Mouse (Mus musculus) embryo, embryonic 10.5 days (tissue): ENCODE measurements at regions not wholly inside any gene's neighbourhood (a gene's known extent, or its start where the extent isn't known, plus 50 kb on each side); places are given as distances from the start of the nearest gene placed in this dataset.

ENCODE experiments used
- DNase-seq: peaks from one replicate; pipeline ENCODE4 v3.0.0-alpha.2; 2015; ENCODE audit warnings: low spot score

DNA sequence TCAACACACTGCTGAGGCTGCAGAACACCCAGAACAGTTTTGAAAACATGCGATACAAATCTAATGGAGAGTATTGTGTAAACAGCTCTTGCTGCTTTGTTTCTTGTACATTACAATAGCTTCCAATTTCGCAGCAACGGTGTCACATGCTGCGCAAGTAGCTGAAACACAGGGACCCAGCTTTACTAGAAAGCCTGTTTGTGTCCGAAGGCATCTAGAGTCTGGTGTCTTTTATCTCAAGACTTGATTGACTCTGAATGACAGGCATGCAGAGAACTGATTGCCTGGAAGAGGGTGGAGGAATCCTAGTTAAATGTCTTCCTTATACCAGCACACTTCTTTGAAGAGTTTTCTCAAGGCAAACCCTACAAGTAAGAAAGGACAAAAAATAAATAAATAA is 66.1 kb upstream of the Fgf10 start:
- DNase-seq = no peak

DNA sequence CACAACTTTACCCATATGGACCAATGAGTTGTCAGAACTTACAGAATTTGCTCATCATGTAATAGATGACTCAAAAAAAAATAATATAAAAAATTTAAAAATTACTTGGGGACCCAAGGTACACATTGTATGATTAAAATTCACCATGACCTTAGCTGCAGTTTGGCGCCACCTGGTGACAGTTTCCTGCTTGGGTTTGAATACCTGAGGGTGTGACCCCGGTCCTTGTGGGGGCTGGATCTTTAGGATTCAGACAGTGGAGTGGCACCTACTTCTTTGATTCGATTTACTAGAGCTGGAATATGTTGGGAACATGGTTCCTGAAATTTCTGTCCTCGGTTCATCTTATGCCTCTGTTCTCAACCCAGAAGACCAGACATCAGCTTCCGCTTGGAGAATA is 72.7 kb upstream of the Fgf10 start:
- DNase-seq = peak; percentile 17

DNA sequence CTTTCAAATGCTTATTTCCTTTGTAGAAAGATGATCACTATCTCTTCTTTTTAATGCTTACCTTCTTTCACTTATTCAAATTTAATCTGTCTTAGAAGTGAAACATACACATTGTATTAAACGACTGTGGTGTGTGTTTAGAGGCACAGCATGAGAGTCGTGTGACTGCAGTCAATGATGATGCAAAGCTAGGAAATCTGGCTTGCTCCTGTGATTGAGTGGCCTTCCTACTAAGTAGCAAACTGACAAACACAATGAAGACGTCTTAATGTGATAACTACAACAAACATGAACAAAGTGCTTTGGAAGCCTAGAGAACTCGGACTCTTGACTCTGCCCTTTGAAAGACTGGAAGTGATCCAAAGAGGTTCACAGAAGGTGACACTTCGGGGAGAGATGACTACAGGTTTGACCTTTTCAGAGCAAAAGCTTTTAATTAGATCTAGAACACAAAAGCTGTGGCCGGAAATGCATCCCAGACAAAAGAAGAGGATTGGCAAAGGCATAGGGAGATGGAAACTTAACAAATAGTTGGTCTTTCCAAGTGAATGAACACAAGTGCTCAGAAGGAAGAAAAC is 73.3 kb upstream of the Fgf10 start:
- no peak for DNase-seq

DNA sequence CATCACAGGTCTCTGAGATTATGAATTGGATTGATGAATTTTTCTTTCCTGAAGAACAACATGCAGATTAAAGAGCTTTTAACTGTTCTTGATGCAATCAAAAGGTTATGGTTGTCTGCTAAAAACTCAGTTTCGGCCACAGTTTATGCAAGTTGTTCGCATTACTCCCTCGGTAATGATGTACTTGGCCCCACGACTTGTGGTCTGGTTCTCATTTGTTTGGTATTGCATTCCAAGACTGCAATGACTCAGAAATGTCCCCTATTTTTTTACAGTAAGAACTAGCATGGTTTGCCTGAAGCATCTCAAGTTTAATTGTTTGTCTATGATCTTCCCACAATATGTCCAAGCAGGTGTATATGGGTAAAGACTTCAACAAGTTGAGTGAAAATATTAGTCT is 77.5 kb upstream of the Fgf10 start:
- DNase-seq = no peak

DNA sequence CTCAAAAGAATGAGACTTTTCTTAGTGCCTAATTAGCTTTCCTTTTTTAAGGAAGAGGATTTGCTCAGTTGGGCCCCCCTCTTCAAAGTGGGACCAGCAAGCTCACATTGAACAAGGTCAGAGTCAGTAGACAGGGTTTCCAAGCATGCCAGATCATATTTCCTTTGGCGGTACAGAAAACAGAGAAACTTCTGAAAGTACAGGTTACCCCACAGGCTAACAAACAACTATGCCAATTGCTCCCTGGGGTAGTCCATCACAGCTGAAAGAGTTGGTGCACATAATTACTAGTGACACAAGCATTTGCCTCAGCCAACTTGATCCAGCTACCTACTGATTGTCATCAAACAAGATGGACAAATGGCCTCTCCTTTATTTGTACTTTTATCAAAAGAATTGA is 97.0 kb upstream of the Fgf10 start:
- peak; percentile 42 for DNase-seq

DNA sequence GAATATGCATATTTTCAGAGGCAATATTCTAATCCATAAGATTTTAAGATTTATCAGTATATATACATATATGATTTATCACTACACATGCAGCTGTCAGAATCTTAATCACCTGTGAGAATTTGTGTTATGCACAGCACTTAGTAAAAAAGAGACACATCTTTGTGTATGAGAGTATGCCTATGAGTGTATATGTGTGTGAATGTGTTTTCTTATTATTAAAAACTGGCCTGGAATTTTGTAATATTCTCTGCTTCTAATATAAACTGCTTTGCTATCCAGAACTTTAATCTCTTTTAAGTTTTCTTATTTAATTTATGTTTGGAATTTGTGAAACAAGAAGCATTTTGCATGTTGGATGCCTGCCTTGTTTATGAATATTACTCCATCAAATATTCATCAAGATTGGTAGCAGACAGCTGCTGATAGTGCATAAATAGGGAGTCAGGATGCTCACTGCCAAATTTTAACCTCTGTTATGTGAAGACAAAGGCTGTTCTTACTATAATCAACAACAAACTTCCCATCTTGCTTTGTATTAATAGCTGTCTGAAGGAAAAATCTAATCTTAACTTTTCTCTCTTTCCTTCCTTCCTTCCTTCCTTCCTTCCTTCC is 104.3 kb upstream of the Fgf10 start:
- no peak for DNase-seq

DNA sequence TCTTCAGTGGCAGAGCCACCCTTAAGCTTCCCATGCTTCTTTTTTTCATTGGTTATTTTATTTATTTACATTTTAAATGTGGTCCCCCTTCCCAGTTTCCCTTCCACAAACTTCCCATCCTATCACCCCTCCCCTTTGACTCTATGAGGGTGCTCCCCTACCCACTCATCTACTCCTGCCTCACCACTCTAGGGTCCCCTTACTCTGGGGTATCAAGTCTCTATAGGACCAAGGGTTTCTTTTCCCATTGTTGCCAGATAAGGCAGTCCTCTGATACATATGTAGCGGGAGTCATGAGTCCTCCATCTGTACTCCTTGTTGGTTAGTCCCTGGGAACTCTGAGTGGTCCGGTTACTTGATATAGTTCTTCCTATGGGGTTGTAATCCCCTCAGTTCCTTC is 110.6 kb upstream of the Fgf10 start:
- DNase-seq = no peak

DNA sequence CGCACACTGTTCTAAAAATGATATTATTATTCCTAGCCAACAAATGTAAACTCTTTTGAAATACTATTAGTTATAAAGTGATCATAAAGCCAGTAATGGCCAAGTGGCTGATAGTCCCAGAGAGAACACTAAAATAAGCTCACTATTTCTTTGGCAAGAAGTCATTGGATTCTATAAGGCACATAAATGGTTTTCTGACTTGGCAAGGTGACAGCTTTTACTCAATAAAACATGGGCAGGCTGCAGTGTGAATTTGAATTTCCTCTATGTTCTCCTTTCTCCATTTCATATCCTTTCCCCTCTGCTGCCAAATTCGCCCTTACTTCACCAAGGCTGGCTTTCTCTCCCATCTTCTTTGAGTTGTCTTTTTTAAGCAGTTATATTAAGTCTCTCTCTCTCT is 117.6 kb upstream of the Fgf10 start:
- no peak for DNase-seq

DNA sequence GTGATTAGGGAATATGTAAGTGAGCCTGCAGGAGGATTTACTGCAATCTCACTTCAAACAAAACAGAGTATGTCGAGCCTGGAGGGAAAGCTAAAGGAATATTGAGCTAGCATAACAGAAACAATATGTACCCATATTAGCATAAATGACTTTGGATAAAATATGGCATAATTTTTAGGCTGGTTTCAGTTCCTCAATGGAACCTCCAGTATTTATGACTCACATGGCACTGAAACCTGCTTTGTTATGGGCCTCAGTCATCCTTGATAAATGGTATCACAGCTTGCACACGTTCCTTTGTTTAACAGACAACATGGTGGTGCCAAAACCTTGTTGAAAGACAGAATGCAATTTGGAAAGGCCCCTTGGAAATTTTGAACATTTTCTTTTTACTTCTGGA is 130.8 kb upstream of the Fgf10 start:
- no peak for DNase-seq

DNA sequence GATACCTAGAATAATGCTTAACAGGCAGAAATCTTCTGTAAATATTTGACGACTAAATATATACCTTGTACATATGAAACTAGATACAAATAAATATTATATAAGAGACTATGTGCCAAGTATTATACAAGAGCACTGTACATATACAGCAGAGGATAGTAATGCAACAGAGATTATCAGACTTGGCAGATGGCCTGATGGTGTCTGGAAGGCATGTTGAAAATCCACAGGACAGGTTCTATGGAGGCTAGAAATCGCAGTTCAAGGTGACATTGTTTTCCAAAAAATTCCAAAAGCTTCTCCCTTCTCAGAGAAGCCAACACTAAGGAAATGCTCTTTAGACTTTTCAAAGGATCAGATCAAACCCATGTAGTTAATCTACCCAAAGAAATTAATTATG is 126.9 kb upstream of the Mrps30 start:
- no peak for DNase-seq

DNA sequence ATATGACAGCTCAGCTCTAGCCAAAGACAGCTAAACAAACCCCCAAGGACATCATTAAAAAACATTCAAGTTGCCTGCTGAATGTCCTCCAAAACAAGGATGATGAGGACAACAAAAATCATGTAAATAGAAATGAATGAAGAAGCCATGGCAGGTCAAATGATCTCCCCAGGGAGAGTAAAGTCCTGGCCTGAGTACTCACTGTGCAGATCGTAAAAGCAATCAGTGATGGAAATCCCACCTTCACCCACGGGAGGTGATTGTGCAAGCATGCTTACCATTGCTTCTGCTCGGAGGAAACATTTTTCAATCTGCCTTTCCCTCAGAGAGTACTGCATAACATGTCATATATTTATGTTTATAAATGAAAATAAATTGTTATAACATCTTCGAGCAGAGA is 119.1 kb upstream of the Mrps30 start:
- no peak for DNase-seq

DNA sequence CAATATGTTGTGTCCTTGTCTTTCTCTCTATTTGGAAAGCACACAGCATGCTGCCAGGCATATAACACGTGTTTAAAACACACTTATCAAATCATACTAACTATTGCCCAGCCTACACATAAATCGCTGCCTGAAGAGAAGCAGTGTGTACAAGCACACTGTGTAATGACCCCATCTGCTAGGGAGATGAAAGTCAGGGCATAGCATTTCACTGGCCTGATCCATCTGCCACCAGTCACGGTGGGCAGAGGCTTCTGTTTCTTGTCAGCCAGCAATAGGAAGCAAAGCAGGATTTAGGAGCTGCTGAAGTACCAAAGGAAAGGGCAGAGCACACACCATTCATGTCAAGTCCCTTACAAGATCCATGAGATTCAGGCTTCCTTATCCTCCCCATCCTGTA is 103.6 kb upstream of the Mrps30 start:
- peak; percentile 58 for DNase-seq

DNA sequence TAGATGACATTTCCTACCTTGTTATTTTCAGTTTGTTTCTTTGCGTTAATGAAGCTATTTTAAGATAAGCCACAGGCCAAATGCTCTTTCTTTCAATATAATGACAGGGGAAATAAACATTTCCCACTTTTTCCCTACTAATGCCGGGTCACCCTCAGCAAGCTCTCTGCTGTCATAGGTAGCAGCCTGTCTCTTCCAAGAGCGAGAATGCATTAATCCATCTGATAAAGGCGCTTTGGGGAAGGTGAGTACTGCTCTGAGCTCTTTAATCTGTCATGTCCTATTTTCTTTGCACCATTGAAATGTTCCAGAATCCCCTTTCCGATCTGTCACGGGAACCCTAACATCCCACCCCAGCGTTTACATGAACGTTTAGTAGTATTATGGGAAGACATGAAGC is 96.0 kb upstream of the Mrps30 start:
- DNase-seq = peak; percentile 17

DNA sequence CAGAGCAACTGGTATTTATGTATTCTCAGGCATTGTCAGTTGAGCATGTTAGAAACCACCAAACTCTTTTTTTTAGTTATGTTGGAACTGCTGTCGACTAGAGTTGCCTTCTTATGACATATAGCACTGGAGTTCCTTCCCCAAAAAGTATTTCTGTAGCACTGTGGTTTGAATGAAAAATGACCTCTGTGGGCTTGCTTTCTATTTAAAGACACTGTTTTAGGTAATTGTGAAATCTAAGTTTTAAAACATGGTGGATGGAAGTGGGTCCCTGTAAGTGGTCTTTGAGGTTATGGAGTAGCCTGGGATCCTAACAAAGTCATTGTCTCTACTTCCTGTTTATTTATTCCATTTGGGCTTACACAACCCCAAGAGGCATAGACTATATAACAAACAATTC is 93.2 kb upstream of the Mrps30 start:
- DNase-seq = no peak

DNA sequence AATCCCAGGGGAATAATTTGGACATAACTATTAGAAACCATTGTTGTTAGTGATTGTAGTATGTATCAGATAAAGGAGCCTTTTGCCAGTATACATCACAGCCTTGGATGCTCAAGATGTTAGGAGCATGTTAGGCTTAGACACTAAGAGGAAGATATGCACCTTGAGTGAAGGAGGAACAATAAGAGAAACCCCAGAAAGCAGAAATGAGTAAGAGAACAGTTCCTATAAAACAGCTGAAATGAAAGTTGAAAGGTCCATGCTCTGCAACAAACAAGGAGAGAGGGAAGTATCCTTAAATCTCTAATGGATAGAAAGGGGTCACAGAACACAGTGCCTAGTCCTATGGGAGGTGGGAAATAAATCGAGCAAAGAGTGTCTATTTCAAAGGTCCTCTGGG is 91.4 kb upstream of the Mrps30 start:
- no peak for DNase-seq

DNA sequence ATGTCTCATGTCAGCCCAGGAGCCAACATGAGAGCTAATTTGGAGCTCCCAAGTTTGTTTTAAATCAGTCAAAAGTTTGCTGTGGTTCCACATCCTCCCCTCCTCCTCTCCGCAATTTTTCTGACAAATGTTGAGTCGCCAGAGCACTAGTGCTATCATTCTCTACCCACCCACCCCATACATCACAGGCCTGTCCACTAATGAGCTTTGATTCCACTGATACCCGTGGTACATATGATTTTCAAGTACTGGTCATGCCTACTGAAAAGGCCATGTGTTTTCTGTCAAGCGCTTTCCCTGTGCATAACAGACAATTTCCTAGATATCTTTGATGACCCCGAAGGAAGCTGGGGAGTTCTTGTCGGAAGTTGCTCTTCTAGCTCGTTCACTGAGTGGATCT is 85.5 kb upstream of the Mrps30 start:
- peak; percentile 42 for DNase-seq

DNA sequence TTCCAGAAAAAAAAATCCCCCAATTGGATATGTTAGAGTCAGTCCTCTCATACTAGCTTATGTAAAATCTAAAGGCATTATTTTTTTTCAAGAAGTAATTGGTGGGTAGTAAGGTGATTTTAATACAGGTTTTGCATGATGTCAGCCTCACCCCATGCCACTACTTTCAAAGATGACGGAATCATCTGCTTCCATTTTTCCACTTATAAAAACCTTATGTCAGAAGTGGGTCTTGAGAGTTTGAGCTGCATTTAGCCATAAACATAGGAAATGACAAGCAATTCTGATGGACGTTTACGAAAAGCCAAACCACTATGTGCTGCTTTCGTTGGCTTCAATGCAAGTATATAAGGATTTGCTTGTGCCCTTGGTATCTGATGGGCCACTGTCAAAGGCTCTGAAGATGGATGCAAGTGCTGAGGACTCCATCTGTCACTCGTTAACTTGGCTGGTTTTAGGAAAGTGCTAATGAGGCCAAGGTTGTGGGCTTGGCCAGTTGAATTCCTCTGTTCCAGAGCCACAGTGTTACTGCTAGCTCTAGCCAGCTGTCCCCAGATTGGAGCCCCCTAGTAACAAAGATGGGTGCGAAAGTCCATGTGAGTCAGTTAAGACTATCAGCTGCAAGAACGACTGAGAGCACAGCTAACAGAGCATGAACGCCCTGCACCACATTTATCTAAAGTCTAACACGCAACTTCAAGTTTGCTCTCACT is 72.8 kb upstream of the Mrps30 start:
- DNase-seq = peak; percentile 8

DNA sequence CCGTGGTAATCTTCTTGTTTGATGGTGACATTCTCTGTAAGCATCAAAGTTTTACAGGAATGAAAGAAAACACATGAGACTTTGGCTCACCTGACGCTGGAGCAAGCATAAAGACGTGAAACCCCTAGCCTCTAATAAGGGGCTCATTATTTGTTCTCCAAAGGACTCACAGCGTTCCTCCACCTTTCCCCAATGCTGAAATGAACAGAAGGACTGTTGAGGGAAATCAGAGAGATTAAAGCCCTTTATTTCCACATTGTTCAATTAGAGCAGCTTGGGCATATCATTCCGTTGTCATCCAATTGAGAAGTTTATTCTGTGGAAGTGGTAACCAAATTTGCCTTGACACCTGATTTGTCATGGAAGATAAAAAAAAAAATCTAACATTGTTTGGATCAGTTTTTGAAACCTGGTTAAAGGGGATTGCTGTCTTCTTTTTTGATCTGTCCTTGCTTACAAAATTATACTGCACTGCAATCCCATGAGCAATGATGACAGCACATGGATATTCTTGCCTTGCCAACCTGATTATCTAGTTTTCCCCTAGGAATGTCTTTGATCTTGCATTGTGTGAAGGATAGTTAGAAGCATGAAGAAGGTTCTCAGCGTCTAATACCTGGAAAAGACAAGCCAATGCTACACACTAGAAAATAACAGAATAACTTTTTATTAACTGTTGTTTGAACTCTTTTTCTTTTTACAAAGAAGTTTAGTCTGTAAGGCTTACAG is 62.1 kb upstream of the Mrps30 start:
- DNase-seq = no peak

DNA sequence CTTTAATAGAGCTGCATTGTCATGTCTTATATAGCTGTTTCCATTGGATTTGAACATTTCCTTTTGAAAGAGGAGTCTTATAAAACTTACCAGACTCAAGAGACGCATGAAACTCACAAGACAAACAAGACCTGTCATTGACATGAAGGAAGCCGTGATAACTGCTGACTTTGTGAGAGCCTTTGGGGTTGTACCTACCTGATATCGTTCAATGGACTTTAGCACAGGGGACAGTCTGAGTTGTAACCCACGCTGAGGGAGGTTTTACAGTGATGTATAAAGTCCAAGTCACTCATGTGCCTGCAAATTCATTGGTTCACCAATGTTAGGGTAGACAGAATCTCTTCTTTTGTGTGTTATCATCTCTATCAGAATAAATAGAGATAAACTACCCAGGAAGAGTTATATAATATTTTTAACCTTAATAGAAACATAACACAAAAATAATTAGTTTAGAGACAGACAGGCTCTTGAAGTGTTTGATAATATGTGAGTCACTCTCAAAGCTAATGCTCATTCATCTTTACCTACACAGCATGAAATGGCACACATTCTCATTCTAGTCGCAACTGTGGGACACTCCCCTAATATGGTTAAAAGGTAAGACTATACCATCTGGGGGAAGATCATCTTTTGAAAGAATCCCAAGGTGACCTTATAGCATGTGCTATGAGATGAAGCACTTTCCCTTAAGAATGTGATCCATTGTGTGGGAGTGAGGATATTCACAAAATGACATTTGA is 54.4 kb upstream of the Mrps30 start:
- no peak for DNase-seq
